Mouse (Mus musculus) left cerebral cortex, postnatal 10 days (tissue): ENCODE measurements around the gene Zfp64. TPM values are rescaled to one million over a fixed set of nuclear protein-coding genes. Genes with fewer than 3 reads are reported as not detected.
A peak's percentile ranks its signal among the peaks of the same experiment; 100 is the strongest.

ENCODE experiments used
- DNase-seq, 2 experiments: peaks; one replicate each; pipeline ENCODE4 v3.0.0; 2021 to 2022; ENCODE audit warnings: low spot score in 2 of 2, mixed read lengths in 1 of 2; ENCODE audit errors: extremely low spot score in 1 of 2
- intact Hi-C: fragments of 180-260 bp; cut with DNase I; formaldehyde crosslinking; loops from one replicate; pipeline ENCODE4 v1.15.1; 2025
- total RNA-seq, 2 experiments: library from RNA; stranded (reverse); gene quantifications; 2 replicates each; pipeline ENCODE4 v1.2.3; 2021

Zfp64 gene
- total RNA-seq, 2 experiments from 2014 or later, result 19.1 to 19.5 TPM

DNA sequence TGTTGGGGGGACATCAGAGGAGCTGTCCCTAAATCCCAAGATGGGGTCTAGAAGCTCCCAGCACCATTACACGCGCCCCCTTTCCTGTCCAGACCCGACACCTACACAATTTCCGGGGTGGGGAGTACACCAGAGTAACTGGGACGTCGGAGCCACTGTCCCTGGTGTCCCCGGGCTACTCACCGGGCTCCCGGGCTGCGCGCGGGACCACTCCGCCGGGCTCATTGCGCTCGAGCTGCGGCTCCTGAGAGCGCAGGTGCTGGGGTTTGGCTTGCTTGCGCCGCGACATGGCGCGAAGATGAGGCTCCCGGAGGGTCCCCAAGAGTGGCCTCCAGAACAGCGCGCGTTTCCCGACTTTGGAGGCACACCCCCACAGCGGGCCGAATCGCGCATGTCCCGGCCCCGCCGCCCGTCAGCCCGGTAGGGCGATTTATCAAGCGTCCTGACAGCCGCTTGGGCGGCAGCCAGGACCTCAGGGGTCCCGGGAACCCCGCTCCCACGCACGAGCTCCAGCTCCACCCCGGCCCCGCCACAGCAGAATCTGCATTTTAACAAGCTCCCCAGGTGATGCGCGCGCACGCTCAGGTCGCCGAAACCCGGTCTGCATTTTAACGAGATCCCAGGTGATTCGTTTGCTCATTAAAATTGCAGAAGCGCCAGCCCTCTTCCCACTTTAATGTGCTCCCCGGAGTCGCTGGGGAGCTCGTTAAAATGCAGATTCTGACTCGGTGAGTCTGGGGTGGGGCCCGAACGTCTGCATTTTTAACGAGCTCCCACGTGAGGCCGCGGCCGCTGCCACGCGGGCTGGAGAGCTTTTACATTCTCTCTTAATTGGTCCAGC lies 43.1 kb downstream of the Zfp64 start:
- DNase-seq, result peak in 1 of 2 experiments; percentile 45
- intact Hi-C loops, result no loop called here

- intact Hi-C loops, result no loop called here
- DNase-seq, result no peak
These were observed 43.9 kb downstream of the Zfp64 start for GRCm38 (mm10) chr2:168911527-168911926.

GRCm38 (mm10) chr2:168906022-168906421 lies 49.4 kb downstream of the Zfp64 start:
- intact Hi-C loops, result no loop called here
- DNase-seq, result no peak

GRCm38 (mm10) chr2:168904846-168905245 lies 50.5 kb downstream of the Zfp64 start:
- intact Hi-C loops, result no loop called here
- DNase-seq, result no peak

GRCm38 (mm10) chr2:168904188-168904587 lies 51.2 kb downstream of the Zfp64 start:
- intact Hi-C loops, result no loop called here
- DNase-seq, result no peak

GRCm38 (mm10) chr2:168902634-168903033 lies 52.8 kb downstream of the Zfp64 start:
- DNase-seq, result no peak
- intact Hi-C loops, result no loop called here

- intact Hi-C loops, result no loop called here
- DNase-seq, result no peak
These were observed 57.5 kb downstream of the Zfp64 start for GRCm38 (mm10) chr2:168897906-168898305.

DNA sequence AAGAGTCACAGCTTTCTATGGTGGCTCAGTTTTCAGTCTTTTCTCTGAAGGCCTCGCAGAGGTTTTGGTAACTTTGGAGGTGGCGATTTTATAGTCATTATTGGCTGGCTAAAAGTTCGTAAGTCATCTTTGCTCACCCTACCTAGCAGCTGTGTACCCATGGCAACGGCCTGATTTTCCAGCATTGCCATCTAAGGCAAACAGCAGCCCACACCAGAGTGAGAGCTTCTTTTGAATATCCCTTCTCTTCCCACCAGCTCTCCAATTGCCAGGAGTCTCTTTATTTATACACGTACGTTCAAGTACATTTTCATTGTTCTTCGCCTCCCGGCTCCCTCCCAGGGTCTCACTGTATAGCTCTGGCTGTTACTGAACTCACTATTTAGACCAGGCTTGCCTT lies 59.9 kb downstream of the Zfp64 start:
- DNase-seq, result no peak
- intact Hi-C loops, result no loop called here

DNA sequence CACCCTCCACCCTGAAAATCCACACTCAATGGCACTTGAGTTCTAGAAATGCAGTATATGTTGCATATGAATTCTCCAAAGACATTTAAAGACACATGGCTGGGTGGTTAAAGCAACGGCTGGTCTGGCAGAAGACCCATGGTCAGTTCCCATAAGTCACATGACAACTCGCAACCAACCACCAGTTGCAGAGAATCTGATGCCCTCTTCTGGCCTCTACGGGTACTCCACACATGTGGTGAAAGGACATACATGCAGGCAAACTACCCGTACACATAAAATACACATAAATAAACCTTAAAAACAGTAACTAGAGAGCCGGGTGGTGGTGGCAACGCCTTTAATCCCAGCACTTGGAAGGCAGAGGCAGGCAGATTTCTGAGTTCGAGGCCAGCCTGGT lies 60.6 kb downstream of the Zfp64 start:
- DNase-seq, result no peak
- intact Hi-C loops, result no loop called here

DNA sequence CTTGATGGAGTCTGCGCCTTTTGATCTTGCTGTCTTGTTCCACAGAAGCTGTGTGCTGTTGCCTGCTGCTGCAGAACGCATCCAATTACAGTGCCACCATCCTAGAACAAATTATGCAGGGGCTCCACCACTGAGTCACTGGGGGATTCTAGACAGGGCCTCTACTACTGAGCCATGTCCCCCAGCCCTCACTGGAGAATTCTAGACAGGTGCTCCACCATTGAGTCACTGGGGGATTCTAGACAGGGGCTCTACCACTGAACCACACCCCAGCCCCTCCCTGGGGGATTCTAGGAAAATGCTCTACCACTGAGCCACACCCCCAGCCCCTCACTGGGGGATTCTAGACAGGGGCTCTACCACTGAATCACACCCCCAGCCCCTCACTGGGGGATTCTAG lies 63.3 kb downstream of the Zfp64 start:
- intact Hi-C loops, result no loop called here
- no peak for DNase-seq

DNA sequence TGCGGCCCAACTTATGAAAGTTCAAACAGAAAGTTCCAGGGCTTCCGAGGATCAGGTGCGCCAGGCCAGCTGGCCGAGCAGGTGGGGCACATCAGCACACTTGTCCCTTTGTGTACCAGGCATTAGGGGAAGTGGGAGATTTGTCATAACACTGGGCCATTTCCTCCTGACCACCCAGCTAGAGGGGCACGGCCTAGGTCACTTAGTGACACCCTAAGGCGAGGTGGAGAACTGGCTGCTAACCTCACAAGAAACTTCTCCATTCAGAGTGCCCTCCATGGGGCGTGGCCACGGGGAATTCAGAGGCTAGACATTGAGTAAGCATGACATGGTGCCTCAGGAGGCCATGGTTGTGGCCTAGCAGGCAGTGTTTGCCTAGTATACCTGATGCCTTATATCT lies 70.7 kb downstream of the Zfp64 start:
- intact Hi-C loops, result no loop called here
- no peak for DNase-seq

GRCm38 (mm10) chr2:168882997-168883396 lies 72.4 kb downstream of the Zfp64 start:
- DNase-seq, result no peak
- intact Hi-C loops, result no loop called here

GRCm38 (mm10) chr2:168881927-168882326 lies 73.5 kb downstream of the Zfp64 start:
- intact Hi-C loops, result no loop called here
- DNase-seq, result no peak

DNA sequence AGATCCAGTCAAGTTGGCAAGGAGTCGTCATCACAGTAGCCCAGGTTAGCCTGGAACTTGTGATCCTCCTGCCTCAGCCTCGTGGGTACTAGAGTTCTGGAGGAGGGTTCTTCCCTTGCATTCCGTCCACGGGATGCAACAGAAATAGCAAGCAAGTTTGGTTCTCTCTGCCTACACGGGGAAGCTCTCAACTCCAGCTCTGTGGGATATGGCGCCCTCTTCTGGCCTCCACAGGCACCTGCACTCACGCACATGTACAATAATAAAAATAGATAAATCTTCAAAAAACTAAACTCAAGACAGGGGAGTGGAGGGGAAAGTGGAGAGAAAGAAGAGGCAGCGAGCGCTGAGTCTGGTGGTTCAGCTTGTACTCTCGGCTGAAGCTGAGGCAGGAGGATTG lies 75.8 kb downstream of the Zfp64 start:
- DNase-seq, result no peak
- intact Hi-C loops, result no loop called here

- intact Hi-C loops, result no loop called here
- DNase-seq, result no peak
These were observed 76.7 kb downstream of the Zfp64 start for GRCm38 (mm10) chr2:168878708-168879107.

- intact Hi-C loops, result no loop called here
- DNase-seq, result no peak
These were observed 77.2 kb downstream of the Zfp64 start for GRCm38 (mm10) chr2:168878158-168878557.

- DNase-seq, result no peak
- intact Hi-C loops, result no loop called here
These were observed 78.8 kb downstream of the Zfp64 start for GRCm38 (mm10) chr2:168876631-168877030.

DNA sequence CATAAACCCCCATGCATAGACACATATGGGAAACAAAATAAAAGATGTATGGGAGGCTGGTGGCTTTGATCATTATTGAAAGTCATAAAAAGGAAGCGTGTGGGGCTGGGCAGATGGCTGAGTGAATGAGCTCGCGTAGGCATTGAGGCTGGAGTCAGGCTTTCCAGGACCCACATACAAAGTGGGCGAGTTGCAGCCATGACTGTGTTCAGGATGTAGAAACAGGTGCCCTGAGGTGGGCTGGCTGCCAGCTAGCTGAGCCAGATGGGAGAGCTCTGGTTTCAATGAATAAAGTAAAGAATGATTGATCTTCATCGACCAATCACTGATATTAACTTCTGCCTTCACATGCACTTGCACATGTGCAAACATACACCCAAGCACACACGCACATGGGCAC lies 80.9 kb downstream of the Zfp64 start:
- peak in 1 of 2 experiments; percentile 50 for DNase-seq
- intact Hi-C loops, result no loop called here

DNA sequence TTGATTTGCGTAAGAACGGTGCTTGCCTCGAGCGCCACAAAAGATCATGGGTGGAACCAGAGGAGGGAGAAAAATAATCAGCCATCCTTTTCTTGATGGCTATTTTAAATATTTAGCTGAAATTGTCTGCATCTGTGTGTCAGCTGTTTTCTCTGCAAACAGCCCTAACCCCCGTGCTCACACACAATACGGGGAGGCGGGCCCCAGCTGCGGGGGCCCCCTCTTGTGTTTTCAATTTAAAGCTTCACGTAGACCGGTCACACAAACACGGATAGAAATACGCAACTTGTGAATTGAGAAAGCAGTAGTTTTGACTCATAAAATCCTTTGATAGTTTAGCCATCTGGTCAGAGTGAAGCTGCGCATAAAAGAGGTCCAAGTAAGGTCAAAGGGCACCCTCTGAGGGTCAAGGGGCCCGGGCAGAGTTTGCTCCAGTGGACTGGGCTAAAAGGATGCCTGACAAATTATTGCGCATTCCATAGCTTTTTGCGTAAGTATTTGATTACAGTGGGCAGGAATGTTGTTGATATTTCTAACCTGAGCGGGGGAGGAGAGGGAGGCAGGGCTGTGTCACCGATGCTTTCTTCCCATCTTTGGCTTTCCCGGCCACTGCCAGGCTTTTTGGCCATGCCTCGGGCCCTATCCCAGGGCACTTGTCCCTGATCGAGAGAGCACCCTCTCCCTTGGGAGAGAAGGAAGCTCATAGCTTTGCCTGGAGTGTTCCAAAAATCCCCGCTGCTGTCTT lies 83.4 kb downstream of the Zfp64 start:
- intact Hi-C loops, result no loop called here
- no peak for DNase-seq

DNA sequence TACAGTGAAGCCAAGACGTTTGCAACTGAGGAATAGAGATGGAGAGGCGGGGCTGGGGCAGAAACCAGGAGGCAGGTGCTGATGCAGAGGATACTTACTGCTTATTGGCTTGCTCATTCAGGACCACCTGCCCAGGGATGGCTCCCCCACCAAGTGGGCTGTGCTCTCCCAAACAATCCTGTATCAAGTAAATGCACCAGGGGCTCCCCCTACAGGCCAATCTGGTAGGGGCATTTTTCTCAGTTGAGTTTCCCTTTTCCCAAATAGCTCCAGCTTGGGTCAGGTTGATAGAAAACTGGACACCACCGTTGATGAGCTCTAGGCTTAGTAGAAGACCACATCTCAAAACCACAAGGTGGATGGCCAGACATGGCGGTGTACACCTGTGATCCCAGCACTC lies 84.9 kb downstream of the Zfp64 start:
- no peak for DNase-seq

More for the DNA sequence above, 84.9 kb downstream of the Zfp64 start:
- intact Hi-C loops, result no loop called here
